Mouse (Mus musculus) cortical plate, adult 2 months (tissue): ENCODE measurements around the gene Gm44511. TPM values are rescaled to one million over a fixed set of nuclear protein-coding genes. Genes with fewer than 3 reads are reported as not detected.
"Not testable (repeated sequence)": the region's sequence is repeated elsewhere in the genome, so short reads cannot be mapped to it uniquely, and the experiment has no call there.

Source experiments
- H3K27ac ChIP-seq: fragments of 200-500 bp; 2 replicates; pipeline ENCODE4 v1.5.1; 2012; ENCODE audit warnings: low read length, control low read depth, inconsistent platforms; ENCODE audit not compliant: insufficient read depth
- H3K4me1 ChIP-seq: fragments of 200-500 bp; 2 replicates; pipeline ENCODE4 v1.6.1; 2011; ENCODE audit warnings: low read length; ENCODE audit not compliant: control insufficient read depth, insufficient read depth
- H3K4me3 ChIP-seq: fragments of 200-500 bp; 2 replicates; pipeline ENCODE4 v1.5.1; 2011; ENCODE audit warnings: mild to moderate bottlenecking, low read length, control low read depth; ENCODE audit not compliant: insufficient read depth
- CTCF ChIP-seq: fragments of 200-500 bp; IDR thresholded peaks from 2 replicates; pipeline ENCODE4 v1.5.1; 2011; ENCODE audit warnings: mild to moderate bottlenecking, control low read depth, low read length; ENCODE audit not compliant: insufficient read depth; ENCODE audit errors: extremely low read depth
- POLR2A ChIP-seq: fragments of 200-500 bp; IDR thresholded peaks from 2 replicates; pipeline ENCODE4 v1.6.1; 2011; ENCODE audit warnings: mild to moderate bottlenecking, low read length, control low read depth; ENCODE audit not compliant: insufficient read depth; ENCODE audit errors: extremely low read depth
- polyA plus RNA-seq: library from polyadenylated mRNA; depleted of rRNA; stranded (reverse); fragments of >200 nt; gene quantifications from 2 replicates; pipeline ENCODE4 v1.2.3, GENCODE M21; 2012

The Gm44511 gene
- polyA plus RNA-seq, 1 experiment, result not detected

DNA sequence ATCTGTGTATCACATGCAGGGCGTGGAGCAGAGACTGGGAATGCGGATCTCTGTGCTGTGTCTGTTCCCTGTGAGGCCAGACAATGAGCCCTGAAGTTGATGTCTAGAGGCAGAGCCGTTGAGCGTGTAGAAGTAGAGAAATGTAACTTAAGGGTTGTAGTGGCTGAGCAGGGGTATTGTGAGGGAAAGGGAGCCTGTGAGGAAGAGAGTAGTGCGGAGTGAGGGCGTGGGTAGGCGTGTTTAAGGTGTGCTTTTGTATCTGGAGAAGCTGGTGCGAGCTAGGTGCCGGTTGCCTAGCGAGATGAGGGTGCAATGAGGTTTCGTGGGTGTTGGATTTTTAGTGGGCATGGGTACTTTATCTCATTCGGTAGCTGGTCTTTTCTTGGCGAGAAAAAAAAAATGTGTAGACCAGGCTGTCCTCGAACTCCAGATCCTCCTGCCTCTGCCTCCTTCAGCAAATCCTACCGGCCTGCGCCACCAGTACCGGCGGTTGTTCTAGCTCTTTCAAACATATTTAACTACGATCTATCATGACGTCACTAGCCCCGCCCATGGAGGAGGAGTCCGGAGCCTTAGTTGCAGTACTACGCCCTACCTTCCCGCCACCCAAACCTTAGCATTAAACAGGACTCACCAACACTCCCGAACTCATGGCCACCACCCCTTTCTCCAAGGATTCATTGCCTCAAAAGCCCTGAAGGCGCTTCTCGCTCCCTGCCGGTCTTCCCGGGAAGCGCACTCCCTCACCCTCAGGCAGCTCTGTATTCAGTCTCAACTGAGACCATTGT, 62.2 kb downstream of the Gm44511 start:
- peak overlapping the region; percentile 70 for H3K4me3 ChIP-seq
- H3K4me1 ChIP-seq, result no peaks in the 10 kb centered on the region
- peak; percentile 74; the same call in 1 of the 2 replicates for TF ChIP-seq POLR2A
- TF ChIP-seq CTCF, result peak; percentile 62
- 0 out of 2 replicates have a peak overlapping the region, but pooled peaks have one; percentile 5 for H3K27ac ChIP-seq

DNA sequence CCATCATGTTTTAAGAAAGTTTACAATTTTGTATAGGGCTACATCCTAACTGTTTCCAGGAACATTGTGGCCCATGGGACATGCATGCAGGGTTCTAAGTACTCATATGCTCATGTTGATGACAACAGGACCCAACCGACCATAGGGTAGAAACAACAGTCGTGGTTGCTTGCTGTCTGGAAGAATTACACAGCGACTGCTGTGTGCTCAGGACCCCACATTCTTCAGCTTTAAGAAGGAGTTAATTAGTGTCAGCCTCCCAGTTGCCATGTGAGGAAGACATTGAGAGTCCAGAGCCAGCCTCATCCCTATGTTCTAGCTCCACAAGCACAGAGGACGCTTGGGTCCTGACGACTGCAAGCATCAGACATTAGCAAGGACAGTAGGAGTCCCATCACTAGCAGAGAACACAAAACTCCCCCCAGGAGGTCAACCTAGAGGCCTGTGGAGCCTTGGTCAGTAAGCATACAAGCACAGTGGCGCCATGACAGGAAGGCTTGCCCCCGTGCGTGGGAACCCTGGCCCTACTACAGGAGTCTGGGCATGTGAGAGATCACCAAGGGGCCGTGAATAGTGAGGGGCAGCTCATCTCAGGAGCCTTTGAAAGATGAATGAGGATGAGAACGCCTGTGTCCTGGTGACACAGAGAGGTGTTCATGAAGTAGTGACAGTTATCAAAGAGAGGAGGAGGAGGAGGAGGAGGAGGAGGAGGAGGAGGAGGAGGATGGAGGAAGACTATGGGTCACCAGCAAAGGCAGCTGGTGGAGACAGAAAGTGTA, 63.0 kb downstream of the Gm44511 start:
- peak overlapping the region; percentile 70 for H3K4me3 ChIP-seq
- not testable (repeated sequence) for H3K4me1 ChIP-seq, H3K27ac ChIP-seq

DNA sequence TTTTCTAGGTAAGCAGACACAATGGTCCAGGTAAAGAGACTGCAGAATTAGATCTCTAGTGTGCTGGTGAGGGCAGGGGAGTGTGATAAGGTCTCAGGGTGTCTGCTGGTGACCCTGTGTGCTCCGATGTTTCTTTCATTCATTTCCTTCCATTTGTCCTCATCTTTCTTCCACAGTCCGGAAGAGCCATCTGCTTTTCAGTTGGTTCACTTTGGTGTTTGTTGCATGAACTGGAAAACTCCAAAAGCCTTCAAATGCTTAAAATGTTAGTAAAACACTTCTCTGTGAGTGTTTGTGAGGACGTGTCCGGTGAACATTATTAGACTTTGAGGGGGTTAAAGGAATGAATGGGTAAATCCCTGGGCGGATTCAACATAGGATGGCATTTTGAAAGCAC, 65.0 kb downstream of the Gm44511 start:
- H3K27ac ChIP-seq, result no peak overlapping the region
- H3K4me3 ChIP-seq, result peak overlapping the region; percentile 96
- TF ChIP-seq CTCF (no peak), POLR2A (no peak)
- no peaks in the 10 kb centered on the region for H3K4me1 ChIP-seq

DNA sequence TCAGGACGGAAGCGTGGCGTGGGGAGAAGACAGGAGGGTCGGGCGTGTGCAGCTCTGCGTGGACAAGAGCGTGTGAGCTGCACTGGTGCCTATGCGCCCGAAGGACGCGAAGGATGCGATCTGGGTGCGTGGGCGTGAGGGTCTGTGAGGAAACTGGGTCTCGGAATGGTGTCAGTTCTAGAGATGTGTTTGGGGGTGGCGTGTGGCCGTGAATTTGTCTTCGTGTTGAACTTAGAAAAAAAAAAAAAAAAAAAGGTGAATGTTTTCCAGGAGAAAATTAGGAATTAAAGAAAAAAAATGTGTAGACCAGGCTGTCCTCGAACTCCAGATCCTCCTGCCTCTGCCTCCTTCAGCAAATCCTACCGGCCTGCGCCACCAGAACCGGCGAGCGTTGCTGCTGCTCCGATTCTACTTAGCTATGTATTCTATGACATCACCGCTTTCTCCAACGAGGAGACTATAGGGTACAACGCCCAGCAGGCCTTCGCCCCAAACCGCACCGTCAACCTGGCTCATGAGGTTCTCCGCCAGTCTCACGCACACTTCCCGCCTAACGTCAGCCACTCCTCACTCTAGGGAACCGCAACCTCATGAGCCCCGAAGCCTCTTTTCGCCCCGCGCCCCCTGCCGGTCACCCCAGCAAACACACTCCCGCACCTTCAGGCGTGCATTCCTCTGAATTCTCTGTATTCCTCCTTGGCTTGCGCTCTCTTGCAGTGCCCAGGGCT, 65.5 kb downstream of the Gm44511 start:
- Histone ChIP-seq H3K4me3 (peak overlapping the region; percentile 96), H3K27ac (peak overlapping the region; percentile 91)
- TF ChIP-seq CTCF, result peak; percentile 40
- peak; percentile 76; the same call in 1 of the 2 replicates for TF ChIP-seq POLR2A
- H3K4me1 ChIP-seq, result not testable (repeated sequence)

DNA sequence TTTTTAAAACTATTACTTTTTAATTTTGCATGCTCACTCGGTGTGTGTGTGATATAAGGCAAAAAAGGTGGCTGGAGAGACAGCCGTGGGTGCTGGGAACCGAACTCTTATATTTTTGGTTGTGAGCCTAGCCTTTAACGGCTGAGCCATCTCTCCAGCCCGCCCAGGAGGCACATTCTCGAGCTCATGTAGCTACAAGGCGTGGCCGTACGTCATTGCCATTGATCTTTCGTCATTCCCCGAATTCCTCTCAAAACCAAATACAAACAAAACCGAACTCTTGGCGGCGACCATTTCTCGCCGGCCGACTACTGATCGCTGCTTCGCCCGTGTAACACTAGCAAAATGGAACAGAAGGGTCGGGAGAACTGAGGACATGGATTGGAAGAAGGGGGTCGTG, 66.1 kb downstream of the Gm44511 start:
- peak overlapping the region; percentile 96 for H3K4me3 ChIP-seq
- peak overlapping the region; percentile 91 for H3K27ac ChIP-seq
- H3K4me1 ChIP-seq, result not testable (repeated sequence)

DNA sequence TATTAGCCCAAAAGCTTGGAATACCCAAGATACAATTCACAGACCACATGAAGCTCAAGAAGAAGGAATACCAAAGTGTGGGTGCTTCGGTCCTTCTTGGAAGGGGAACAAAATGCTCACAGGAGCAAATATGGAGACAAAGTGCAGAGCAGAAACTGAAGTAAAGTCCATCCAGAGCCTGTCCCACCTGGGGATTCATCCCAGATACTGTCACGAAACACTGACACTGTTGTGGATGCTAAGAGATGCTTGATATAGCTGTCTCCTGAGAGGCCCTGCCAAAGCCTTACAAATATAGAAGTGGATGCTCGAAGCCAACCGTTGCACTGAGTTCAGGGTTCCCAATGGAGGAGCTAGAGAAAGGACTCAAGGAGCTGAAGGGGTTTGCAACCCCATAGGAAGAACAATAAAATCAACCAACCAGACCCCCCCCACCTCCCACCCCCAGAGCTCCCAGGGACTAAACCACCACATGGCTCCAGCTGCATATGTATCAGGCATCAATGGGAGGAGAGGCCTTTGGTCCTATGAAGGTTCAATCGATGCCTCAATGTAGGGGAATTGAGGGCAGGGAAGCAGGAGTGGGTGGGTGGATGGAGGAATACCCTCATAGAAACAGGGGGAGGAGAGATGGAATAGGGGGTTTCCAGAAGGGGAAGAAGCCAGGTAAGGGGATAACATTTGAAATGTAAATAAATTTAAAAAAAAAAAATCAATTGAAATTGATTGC, 66.7 kb downstream of the Gm44511 start:
- Histone ChIP-seq H3K4me3 (no peak overlapping the region; the same call in 1 of the 2 replicates), H3K4me1 (no peaks in the 10 kb centered on the region), H3K27ac (no peak overlapping the region)
- TF ChIP-seq POLR2A (no peak), CTCF (no peak)

DNA sequence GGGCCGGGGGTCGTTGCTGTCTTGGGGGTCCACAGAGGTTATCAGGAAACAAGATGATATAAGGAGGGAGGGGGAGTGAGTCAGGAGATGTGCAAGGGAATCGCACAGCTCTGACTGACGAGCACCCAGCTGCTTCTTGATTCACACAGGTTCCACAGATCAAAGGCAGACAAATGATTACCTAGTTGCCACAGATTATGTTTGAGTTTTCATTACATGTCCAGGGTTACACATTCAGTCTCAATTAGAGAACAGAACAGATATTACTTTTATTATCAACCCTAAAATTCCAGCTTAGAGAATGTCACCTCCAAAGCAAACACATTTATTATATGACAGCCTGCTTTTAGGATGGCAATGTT, 70.7 kb downstream of the Gm44511 start:
- not testable (repeated sequence) for H3K27ac ChIP-seq, H3K4me3 ChIP-seq, H3K4me1 ChIP-seq

DNA sequence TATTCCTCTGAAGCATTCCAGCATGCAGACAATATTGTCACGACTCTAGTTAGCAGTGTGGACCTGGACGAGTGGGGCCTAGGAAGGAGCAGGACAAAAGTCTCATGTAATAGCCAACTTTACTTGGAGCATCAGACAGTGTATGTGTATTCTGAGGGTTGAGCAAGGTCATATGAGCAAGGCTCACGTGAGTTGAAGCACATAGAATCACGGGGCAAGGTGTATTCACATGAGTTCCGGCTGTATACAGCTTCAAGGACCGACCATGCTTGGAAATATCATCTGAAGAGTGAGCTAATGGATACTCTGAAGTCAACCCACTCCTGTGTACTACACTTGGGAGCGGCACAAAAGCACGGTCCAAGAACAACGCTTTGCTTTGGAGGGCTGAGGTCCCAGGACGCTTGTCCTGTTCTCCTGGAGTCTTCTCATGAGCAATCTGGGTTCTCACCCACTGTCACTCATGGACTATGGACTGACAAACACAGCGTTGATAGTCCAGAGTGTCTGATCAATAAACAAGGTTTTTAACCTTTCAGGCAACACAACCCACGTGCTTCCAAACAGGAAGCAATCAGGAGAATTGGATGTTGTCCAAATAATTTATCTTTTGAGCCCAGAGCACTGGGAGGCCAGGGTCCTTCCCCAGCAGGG, 71.2 kb downstream of the Gm44511 start:
- H3K27ac ChIP-seq, H3K4me1 ChIP-seq, H3K4me3 ChIP-seq: not testable (repeated sequence)

DNA sequence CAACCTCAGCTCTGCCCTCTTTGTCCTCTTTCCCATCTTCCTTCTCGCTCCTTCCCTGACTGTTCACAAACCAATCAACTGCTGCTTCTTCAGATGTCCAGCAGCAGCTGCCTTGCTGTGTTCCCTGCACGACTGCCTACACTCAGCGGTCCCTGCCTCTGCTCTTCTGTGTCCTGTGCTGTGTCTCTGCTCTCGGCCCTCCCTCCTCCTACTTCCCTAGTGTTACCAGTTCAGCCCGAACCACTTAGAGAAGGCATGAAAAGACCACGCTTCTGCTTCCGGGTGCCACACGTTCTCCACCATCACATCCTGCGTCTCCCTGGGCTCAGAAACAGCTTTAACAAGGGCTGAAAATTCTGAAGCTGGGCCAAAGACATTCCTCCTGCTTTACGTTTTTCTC, 71.8 kb downstream of the Gm44511 start:
- TF ChIP-seq POLR2A, result peak; percentile 40; the same call in 1 of the 2 replicates

More for the DNA sequence above, 71.8 kb downstream of the Gm44511 start:
- H3K27ac ChIP-seq, H3K4me1 ChIP-seq, H3K4me3 ChIP-seq: not testable (repeated sequence)
